Mouse (Mus musculus) CD4-positive, CD25-positive, alpha-beta regulatory T cell, adult 4 months (primary cell): ENCODE data around the gene Gpsm3. TPM values are rescaled to one million over a fixed set of nuclear protein-coding genes. Genes with fewer than 3 reads are reported as not detected.
A peak's percentile ranks its signal among the peaks of the same experiment; 100 is the strongest.

Source experiments
- ATAC-seq: one replicate; pipeline ENCODE4 v1.8.0; 2017
- polyA plus RNA-seq, 2 experiments: library from polyadenylated mRNA; unstranded; fragments of 100-300 nt; shearing (Covaris generic); gene quantifications; one replicate each; pipeline ENCODE4 v1.2.1; 2017

Gpsm3 gene
- polyA plus RNA-seq, 2 experiments from 2014 or later, result 227 to 344 TPM

- ATAC-seq, result no peak
Observed at GRCm38 (mm10) chr17:34583819-34584218, 5.8 kb upstream of the Gpsm3 start.

DNA sequence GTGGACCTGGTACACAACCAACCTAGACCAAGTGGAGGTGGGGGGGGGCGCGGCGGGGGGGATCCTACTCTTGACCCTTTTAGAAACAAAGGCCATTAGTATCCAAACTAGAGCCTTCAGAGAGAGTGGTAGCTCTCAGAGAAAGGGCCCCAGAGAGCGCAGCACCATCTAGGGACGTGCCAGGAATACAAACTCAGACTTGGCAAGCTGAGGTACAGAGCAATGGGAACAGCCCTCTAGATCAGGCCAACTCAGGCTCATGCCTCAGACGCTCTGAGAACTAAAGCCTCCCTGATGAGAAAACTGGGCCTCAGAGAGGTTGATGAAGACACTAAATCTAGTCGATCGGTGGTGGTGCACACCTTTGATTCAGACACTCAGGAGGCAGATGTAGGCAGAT lies 4.5 kb upstream of the Gpsm3 start:
- ATAC-seq, result no peak

DNA sequence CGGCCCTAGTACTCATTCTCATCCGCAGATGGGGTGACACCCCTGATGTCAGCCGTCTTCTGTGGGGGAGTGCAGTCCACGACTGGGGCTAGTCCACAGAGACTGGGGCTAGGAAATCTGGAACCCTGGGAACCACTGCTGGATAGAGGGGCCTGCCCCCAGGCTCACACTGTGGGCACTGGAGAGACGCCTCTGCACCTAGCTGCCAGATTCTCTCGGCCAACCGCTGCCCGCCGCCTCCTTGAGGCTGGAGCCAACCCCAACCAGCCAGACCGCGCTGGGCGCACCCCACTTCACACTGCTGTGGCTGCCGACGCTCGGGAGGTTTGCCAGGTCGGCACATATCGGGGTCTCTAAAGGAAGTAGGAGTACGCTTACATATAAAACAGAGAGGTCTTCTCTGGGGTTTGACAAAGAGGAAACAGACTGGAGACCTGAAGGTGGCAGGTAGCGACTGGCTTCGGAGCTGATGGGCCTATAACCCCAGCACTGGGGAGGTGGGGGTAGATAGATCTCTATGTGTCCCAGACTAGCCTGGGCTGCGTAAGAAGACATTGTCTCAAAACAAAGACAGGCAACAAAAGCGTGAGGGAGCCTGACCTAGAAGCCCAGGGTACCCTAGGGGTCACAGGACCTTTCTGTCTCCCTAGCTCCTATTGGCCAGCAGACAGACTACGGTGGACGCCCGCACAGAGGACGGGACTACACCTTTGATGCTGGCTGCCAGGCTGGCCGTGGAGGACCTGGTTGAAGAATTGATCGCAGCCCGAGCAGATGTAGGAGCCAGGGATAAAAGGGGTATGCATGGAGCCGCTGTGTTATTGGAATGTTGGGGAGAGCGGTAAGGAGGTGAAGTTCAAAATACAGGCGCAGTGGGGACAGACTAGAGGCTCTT lies 3.5 kb upstream of the Gpsm3 start:
- ATAC-seq, result no peak

GRCm38 (mm10) chr17:34586796-34587422 lies 2.7 kb upstream of the Gpsm3 start:
- peak; percentile 60 for ATAC-seq

- peak; percentile 77 for ATAC-seq
Observed at GRCm38 (mm10) chr17:34587423-34587811, 2.2 kb upstream of the Gpsm3 start.

DNA sequence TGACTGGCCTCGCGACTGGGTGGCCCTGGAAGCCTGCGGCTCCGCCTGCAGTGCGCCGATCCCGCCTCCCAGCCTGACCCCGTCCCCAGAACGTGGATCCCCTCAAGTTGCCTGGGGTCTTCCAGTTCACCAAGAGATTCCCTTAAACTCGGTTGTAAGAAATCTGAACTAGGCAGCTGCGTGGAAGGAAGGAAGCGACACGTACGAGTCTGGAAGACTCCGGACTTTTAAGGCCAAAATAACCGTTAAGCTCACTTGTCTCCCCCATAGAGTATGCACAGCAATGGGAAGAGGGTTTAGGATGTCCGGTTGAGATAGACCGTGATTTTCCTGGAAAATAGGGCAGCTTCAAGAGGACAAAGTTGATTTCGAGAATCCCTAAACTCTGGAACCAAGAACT lies 1.8 kb upstream of the Gpsm3 start:
- ATAC-seq, result no peak

DNA sequence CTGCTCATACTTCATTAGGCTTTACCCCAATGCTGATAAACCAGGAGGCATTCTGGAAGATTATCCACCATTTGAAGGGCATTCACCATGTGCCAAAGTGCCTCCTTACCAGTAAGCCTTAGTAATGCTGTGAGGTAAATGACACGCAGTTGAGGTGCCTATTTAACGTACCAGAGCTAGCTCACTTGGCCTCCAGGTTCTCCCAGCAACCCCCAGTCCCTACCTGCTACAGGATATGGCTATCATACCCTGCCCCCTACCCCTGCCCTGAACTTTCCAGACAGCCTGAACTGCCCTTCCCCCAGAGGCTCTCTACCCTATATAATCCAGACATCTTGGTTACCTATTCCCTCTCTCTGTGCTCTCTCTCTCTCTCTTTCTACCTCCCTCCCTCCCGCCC lies 839 bp upstream of the Gpsm3 start:
- ATAC-seq, result no peak

DNA sequence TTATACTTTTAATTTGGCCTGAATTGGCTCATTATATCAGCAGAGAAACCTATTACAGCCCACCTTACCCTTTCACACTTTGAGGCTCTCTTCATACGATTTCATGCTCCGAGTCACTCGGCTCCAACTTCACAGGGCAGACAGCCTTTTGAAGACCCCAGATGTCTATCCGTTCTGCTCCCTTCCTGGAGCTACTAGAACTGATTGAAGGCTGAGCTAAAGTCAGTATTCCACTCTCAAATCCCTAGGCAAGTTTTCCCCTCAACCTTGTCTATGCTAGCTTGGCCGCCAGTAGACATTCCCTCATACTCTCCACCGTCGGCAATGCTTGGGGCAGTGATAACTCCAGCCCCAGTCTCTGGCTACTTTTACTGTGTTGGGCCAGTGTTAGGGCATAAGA lies 400 bp upstream of the Gpsm3 start:
- ATAC-seq, result no peak

GRCm38 (mm10) chr17:34590154-34590987 lies 765 bp downstream of the Gpsm3 start:
- ATAC-seq, result no peak

GRCm38 (mm10) chr17:34591029-34591993 lies 1.7 kb downstream of the Gpsm3 start, which contains the start of gene Pbx2:
Gene Pbx2 (plus strand): TSS chr17:34591266.
- no peak for ATAC-seq

GRCm38 (mm10) chr17:34591994-34592375 lies 2.4 kb downstream of the Gpsm3 start:
- peak; percentile 48 for ATAC-seq

GRCm38 (mm10) chr17:34592581-34593549 lies 3.3 kb downstream of the Gpsm3 start:
- ATAC-seq, result no peak

GRCm38 (mm10) chr17:34593752-34594525 lies 4.3 kb downstream of the Gpsm3 start:
- ATAC-seq, result no peak

- ATAC-seq, result no peak
Observed at GRCm38 (mm10) chr17:34596098-34596497, 6.5 kb downstream of the Gpsm3 start.

DNA sequence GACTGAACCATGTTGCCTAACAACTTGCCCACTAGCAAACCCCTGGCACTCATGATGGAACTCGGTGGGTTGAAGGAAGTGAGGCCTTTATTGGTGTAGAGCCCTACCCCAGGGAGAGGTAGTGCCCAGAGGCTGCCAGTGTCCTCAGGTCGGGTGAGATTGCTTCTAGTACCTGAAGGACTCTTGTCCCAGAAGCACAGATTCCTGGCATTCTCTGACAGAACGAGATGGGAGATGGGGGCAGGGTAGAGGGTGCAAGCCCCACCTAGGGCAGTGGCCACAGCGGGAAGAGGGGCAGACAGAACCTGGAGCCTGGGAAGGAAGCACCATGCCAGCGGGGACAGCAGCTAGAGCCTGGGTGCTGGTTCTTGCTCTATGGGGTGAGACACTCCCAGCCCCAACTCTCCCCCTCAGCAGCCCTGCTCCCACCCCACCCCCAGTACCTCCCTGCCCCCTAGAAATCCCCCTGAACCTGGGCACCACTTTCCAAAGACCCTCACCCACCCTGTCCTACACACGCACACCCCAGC lies 8.0 kb downstream of the Gpsm3 start, which contains the start of gene Ager:
Gene Ager, plus strand, starts transcription at position 297 of the 530 bp plus-strand sequence.
- no peak for ATAC-seq

DNA sequence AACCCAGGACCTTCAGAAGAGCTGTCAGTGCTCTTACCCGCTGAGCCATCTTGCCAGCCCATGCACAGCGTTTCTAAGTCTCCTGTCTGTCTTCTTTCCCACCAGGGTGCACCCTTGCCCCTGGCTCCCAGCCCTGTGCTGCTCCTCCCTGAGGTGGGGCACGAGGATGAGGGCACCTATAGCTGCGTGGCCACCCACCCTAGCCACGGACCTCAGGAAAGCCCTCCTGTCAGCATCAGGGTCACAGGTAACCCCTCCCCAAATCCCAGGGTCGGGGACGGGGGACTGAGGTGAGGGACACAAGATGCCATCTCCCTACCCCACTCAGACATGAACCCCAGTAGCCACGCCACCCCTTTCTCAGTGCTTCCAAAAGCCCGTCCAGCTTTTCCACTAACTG lies 10.3 kb downstream of the Gpsm3 start:
- no peak for ATAC-seq

DNA sequence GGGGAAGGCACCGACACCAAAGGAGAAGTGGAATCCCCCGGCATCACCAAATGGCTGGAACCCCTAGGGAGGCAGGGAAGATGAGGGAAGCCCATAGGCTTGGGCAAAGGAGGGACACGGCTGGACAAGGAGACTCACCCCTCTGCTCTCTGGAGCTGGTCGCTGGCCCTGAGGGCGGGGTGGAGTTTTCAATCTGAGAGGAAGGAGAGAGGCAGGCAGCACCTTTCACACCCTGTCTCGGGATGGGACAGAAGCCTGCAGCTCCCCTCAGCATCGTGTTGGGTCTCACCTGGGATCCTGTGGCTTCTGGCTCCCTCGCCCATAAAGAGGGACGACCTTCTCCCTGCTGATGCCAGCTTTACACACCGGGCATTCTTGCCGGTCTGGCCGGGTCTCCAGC lies 12.2 kb downstream of the Gpsm3 start:
- no peak for ATAC-seq

DNA sequence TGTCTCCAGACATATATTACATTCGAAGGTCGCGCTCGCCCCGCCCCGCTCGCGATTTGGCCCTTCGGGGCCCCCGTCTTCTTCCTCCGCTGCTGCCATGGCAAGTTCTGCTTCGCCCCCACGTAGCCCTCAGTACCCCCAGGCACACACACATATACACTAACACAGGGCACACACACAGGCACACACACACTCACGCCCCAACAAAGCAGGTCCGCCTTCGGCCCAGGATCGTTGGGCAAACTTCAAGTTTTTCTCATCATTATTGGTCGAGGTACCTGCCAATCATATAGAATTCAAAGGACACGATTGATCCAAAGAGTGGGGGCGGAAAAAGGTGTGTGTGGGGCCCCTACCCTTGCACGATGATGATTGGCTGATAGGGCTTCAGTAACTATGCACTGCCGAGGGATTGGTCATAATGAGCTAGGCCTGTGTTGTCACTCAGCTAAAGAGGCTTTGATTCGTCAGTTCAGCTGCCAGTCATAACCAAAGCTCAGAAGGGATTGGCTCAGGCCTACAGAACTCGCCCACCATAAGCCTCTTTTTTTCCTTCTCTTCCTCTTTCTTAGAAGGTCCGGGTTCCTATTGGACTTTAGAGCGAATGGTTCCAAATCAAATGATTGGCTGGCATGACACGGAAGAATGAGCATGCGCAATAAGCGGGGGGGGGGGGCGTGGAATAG lies 13.9 kb downstream of the Gpsm3 start, which contains the start of gene Rnf5:
Gene Rnf5, minus strand, starts transcription at position 316 of the 686 bp plus-strand sequence.
- peak; percentile 83 for ATAC-seq

GRCm38 (mm10) chr17:34604061-34604508 lies 14.5 kb downstream of the Gpsm3 start, which contains the start of gene Agpat1:
Gene Agpat1 (plus strand): TSS chr17:34604262.
- ATAC-seq, result peak; percentile 73
